Mouse (Mus musculus): Measurements from ENCODE around the gene Hunk.

DNA sequence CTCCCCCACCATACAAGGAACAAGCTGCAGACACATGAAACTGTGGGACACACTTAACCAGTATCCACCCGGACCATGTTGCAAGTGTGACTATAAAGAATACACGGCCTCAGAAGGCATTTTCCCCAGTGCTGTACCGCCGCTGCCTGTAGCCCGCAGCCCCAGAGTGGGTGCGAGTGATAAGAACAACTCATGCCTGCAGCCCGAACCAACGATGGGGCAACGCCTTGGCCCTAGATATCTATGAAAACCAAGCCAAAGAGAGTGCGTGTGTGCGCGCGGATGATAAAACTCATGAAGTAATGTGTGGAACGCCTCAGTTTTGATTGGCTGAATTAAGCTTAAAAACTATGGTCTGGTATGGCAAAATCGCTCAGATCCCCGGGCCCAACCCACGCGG is 138.1 kb downstream of the Hunk start:
- no peak for TF ChIP-seq CTCF (IDR thresholded peaks at IDR 0.05; ENCODE audit: control insufficient read depth, insufficient read depth, insufficient read length)
- TF ChIP-seq USF1 (IDR thresholded peaks at IDR 0.05; ENCODE audit: low read depth), result no peak
- no peak for TF ChIP-seq CEBPB (IDR thresholded peaks at IDR 0.05; ENCODE audit: low read depth)
- no peak for TF ChIP-seq MAX (IDR thresholded peaks at IDR 0.05)
- TF ChIP-seq MYOD1 (IDR thresholded peaks at IDR 0.05; ENCODE audit: control insufficient read depth, insufficient read length, low read depth), result no peak
- no peak for TF ChIP-seq MYOG (IDR thresholded peaks at IDR 0.05; ENCODE audit: control insufficient read depth, extremely low read depth, insufficient read length)
